Mouse (Mus musculus) kidney, postnatal 10 days (tissue): Measurements from ENCODE around the gene Scgb1c1.
"Not testable (repeated sequence)": the region's sequence is repeated elsewhere in the genome, so short reads cannot be mapped to it uniquely, and the experiment has no call there.

ENCODE experiments used
- DNase-seq: peaks from one replicate; pipeline ENCODE4 v3.0.0; 2021; ENCODE audit warnings: mixed read lengths

The Scgb1c1 gene

DNA sequence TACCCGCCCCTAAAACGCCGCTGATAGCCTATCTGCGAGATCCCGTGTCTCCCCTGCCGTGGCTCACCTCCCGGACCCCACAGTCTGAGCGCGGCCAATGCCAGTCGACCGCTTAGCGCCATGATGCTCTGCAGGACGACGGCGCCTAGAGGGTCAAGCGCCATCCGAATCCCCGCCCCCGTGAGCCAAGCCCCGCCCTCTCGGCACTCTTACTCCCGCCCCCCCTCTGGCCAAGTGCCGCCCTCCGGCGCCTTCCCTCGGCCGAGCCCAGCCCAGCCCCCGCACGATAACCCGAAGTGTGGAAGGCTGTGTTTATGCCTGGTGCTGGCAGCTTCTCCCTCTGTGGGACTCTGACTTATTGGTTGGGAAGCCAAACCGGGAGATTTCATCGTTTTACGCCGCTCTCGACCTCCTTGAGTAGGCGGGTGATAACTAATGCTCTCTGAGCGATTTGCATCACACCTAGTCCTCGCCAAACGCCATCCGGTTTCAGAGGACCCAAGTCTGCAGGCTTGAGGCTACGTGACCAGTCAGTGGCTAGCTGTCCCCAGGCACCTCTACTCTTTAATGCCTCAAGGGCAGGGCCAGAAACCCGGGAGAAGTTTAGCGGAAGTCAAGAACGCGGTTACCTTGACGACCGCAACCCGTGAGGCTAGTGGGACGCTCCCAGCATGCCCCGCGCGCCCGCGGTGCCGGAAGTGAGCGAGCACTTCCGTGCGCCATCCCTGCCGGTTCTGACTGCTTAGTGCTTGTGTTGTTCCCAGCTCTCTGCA, 36.5 kb downstream of the Scgb1c1 start, which contains the start of the genes Psmd13 and Sirt3:
TSS of gene Psmd13 (plus strand) at position 273 of the 773 bp plus-strand sequence.
TSS of gene Sirt3 (minus strand) at position 614 of the 773 bp plus-strand sequence.
- peak; percentile 98 for DNase-seq

DNA sequence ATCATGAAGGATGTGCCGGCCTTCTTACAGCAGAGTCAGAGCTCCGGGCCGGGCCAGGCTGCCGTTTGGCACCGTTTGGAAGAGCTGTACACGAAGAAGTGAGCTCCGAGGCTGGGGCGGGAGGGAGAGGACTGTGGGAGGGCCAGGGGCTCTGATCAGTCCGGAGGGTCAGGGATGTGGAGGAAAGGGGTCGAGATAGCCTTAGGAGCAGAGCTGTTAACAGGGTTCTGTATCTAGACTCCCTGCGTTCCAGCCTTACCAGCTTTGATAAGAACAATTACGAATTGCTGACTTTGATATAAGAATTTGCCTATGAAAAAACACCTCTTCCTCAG, 37.1 kb downstream of the Scgb1c1 start:
- no peak for DNase-seq

DNA sequence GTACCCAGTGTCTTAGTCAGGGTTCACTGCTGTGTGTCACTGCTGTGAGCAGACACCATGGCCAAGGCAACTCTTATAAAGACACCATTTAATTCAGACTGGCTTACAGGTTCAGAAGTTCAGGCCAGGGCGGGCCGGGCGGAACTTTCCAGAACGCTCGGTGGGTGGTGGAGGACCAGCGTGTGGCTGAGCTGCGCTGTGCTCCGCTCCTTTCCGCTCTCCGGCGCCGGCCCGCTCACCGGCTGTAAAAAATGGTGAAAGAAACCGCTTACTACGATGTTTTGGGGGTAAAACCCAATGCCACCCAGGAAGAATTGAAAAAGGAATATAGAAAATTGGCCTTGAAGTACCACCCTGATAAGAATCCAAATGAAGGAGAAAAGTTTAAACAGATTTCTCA, 45.3 kb downstream of the Scgb1c1 start:
- DNase-seq, result not testable (repeated sequence)

DNA sequence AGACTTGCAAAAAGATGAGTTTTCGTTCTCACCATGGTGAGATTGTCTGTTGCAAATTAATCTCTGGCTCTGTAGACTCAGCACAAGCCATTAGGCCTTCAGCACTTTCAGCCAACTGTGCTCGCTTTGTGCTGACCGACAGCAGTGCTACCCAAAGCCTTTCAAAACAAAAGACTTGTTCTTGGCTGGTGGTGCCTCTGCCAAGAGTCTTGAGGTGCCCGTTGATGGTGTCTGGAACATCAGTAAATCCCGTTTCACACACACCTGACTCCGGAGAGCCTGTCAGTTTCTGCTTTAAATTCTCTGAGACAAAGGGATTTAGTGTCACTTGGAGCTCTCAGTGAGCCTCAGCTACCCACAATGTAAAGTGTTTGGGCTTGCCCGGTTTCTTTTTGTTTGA, 48.7 kb downstream of the Scgb1c1 start:
- no peak for DNase-seq

DNA sequence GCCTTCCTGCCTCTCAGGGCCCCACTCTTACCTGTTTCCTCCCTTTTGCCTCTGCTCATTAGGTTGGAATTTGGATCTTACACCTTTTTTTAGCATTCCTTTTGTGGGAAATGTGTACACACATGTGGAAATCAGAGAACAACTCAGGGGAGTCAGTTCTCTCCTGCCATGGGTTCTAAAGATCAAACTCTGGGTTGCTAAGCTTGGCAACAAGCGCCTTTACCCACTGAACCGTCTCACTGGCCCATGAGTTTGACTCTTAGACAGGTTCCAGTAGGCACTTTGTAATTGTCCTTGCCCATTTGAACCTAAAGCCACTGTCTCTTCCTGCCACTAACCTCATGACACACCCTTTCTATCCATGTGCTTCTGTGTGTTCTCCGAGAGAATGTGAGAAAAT, 49.3 kb downstream of the Scgb1c1 start:
- no peak for DNase-seq
